Mouse (Mus musculus) kidney, adult 11 months (tissue): ENCODE measurements around the gene Bcas3.

Source experiments
- DNase-seq: peaks from one replicate; pipeline ENCODE4 v3.0.0; 2022

Gene Bcas3

GRCm38 (mm10) chr11:85760486-85761141 lies 407.6 kb downstream of the Bcas3 start:
- DNase-seq: peak; percentile 31

- no peak for DNase-seq
Measured at GRCm38 (mm10) chr11:85761170-85761569, 408.2 kb downstream of the Bcas3 start.

- peak; percentile 62 for DNase-seq
Measured at GRCm38 (mm10) chr11:85763655-85764054, 410.7 kb downstream of the Bcas3 start.

GRCm38 (mm10) chr11:85766106-85766723 lies 413.2 kb downstream of the Bcas3 start:
- no peak for DNase-seq

- DNase-seq: no peak
Measured at GRCm38 (mm10) chr11:85766811-85767210, 413.8 kb downstream of the Bcas3 start.

GRCm38 (mm10) chr11:85769740-85770139 lies 416.8 kb downstream of the Bcas3 start:
- DNase-seq: no peak

GRCm38 (mm10) chr11:85773391-85773790 lies 420.4 kb downstream of the Bcas3 start:
- no peak for DNase-seq

- DNase-seq: no peak
Measured at GRCm38 (mm10) chr11:85774707-85775106, 421.7 kb downstream of the Bcas3 start.

- peak; percentile 40 for DNase-seq
Measured at GRCm38 (mm10) chr11:85775492-85775891, 422.5 kb downstream of the Bcas3 start.

- DNase-seq: no peak
Measured at GRCm38 (mm10) chr11:85776861-85777360, 423.9 kb downstream of the Bcas3 start.

GRCm38 (mm10) chr11:85777950-85778349 lies 425.0 kb downstream of the Bcas3 start:
- DNase-seq: no peak

- DNase-seq: no peak
Measured at GRCm38 (mm10) chr11:85780303-85780702, 427.3 kb downstream of the Bcas3 start.

GRCm38 (mm10) chr11:85786113-85786718 lies 433.2 kb downstream of the Bcas3 start:
- no peak for DNase-seq

GRCm38 (mm10) chr11:85789750-85790149 lies 436.8 kb downstream of the Bcas3 start:
- DNase-seq: no peak

GRCm38 (mm10) chr11:85790267-85790666 lies 437.3 kb downstream of the Bcas3 start:
- no peak for DNase-seq

GRCm38 (mm10) chr11:85791212-85791611 lies 438.2 kb downstream of the Bcas3 start:
- DNase-seq: peak; percentile 46

GRCm38 (mm10) chr11:85792534-85793215 lies 439.7 kb downstream of the Bcas3 start:
- DNase-seq: peak; percentile 34

GRCm38 (mm10) chr11:85799456-85799855 lies 446.5 kb downstream of the Bcas3 start:
- DNase-seq: no peak

GRCm38 (mm10) chr11:85799856-85800255 lies 446.9 kb downstream of the Bcas3 start:
- DNase-seq: no peak

GRCm38 (mm10) chr11:85800380-85800779 lies 447.4 kb downstream of the Bcas3 start:
- DNase-seq: peak; percentile 40

- no peak for DNase-seq
Measured at GRCm38 (mm10) chr11:85804048-85804447, 451.1 kb downstream of the Bcas3 start.

- no peak for DNase-seq
Measured at GRCm38 (mm10) chr11:85805779-85806178, 452.8 kb downstream of the Bcas3 start.

GRCm38 (mm10) chr11:85807353-85807752 lies 454.4 kb downstream of the Bcas3 start:
- peak; percentile 42 for DNase-seq
